Mouse (Mus musculus): ENCODE data around the gene Rnase1.

DNA sequence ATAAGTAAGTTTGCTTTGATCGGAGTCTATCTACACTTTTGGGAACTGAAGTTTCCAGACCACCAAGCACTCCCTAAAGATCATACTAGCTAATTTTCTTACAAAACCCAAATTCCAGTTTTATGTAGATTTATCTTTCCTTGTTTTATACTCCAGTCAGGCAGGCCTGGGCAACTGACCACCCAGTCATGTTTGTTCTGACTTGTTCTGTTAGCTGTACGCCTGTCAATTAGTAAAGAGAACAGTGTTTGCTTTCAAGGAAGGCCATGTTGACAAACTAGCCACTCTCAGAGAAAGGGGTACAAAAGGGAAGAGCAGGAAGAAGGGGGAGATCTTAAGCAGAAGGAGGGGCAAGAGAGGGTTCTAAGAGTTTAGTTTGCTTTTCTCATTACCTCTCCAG lies 42.2 kb downstream of the Rnase1 start:
- no peak for TF ChIP-seq CTCF (conservative IDR thresholded peaks at IDR 0.05; ENCODE audit: low read length)
- no peak for TF ChIP-seq NANOG (IDR thresholded peaks at IDR 0.05; ENCODE audit: borderline replicate concordance, low read length)

All from E14TG2a.4 (cell line).